Mouse (Mus musculus) midbrain, embryonic 14.5 days (tissue): ENCODE measurements around the gene ccdc198. TPM values are rescaled to one million over a fixed set of nuclear protein-coding genes. Genes with fewer than 3 reads are reported as not detected.

Source experiments
- ATAC-seq: fragments of 200-750 bp; cut with Nextera tagmentation; 2 replicates; pipeline ENCODE4 v1.8.0; 2017; ENCODE audit warnings: moderate number of reproducible peaks, moderate library complexity; ENCODE audit not compliant: low FRiP score, low TSS enrichment
- DNase-seq: peaks from one replicate; pipeline ENCODE4 v3.0.0-alpha.2; 2015
- H3K27ac ChIP-seq: fragments of 300-500 bp; sonication (generic); replicated peaks from 2 replicates; pipeline ENCODE4 v1.5.1; 2014; ENCODE audit warnings: mild to moderate bottlenecking, low read depth, low read length, moderate library complexity
- H3K27me3 ChIP-seq: fragments of 300-500 bp; sonication (generic); 2 replicates; pipeline ENCODE4 v1.6.1; 2014; ENCODE audit warnings: low read length, control low read depth, mixed read lengths; ENCODE audit not compliant: control insufficient read depth, insufficient read depth
- H3K36me3 ChIP-seq: fragments of 300-500 bp; sonication (generic); 2 replicates; pipeline ENCODE4 v1.6.1; 2014; ENCODE audit warnings: low read length, control low read depth; ENCODE audit not compliant: control insufficient read depth, insufficient read depth
- H3K4me1 ChIP-seq: fragments of 300-500 bp; sonication (generic); 2 replicates; pipeline ENCODE4 v1.6.1; 2014; ENCODE audit warnings: mild to moderate bottlenecking, antibody characterized with exemption, low read length, control low read depth; ENCODE audit not compliant: control insufficient read depth, insufficient read depth
- H3K4me2 ChIP-seq: fragments of 300-500 bp; sonication (generic); 2 replicates; pipeline ENCODE4 v1.6.1; 2014; ENCODE audit warnings: mild to moderate bottlenecking, low read length, moderate library complexity
- H3K4me3 ChIP-seq: fragments of 300-500 bp; sonication (generic); replicated peaks from 2 replicates; pipeline ENCODE4 v1.5.1; 2014; ENCODE audit warnings: low read depth, low read length
- H3K9ac ChIP-seq: fragments of 300-500 bp; sonication (generic); replicated peaks from 2 replicates; pipeline ENCODE4 v1.6.1; 2014; ENCODE audit warnings: mild to moderate bottlenecking, low read length, moderate library complexity
- H3K9me3 ChIP-seq: fragments of 300-500 bp; sonication (generic); 2 replicates; pipeline ENCODE4 v1.6.1; 2016; ENCODE audit warnings: low read length, control low read depth, mixed read lengths; ENCODE audit not compliant: control insufficient read depth
- WGBS: fragments of 180-500 bp; shearing (Covaris S2); extraction: QIAGEN DNeasy Blood & Tissue Kit; methylation state at CpG from one replicate; pipeline ENCODE4 v1.1.7; 2014; 5-methylcytosine and 5-hydroxymethylcytosine counted together
- polyA plus RNA-seq: library from polyadenylated mRNA; unstranded; fragments of >200 nt; fragmentation: Nextera tagmentation; extraction: Ambion mirVana; gene quantifications from 2 replicates; pipeline ENCODE4 v1.2.1, GENCODE M21; 2014

The ccdc198 gene
- polyA plus RNA-seq, 1 experiment from 2014 or later = 0.33 TPM

- Histone ChIP-seq H3K4me2 (peak overlapping the region; percentile 82), H3K9ac (peak overlapping the region; percentile 96), H3K9me3 (no peaks in the 10 kb centered on the region), H3K4me1 (peaks cover 24% of the 10 kb centered on the region), H3K36me3 (no peaks in the 10 kb centered on the region), H3K27me3 (no peaks in the 10 kb centered on the region), H3K27ac (peak overlapping the region; percentile 86), H3K4me3 (peak overlapping the region; percentile 98)
- under 1% methylated on average over 41 of the region's 46 CpGs for WGBS
- DNase-seq = peak; percentile 71
- ATAC-seq = peak; percentile 82
These were observed 72.7 kb downstream of the ccdc198 start for GRCm38 (mm10) chr14:49172582-49172988.

DNA sequence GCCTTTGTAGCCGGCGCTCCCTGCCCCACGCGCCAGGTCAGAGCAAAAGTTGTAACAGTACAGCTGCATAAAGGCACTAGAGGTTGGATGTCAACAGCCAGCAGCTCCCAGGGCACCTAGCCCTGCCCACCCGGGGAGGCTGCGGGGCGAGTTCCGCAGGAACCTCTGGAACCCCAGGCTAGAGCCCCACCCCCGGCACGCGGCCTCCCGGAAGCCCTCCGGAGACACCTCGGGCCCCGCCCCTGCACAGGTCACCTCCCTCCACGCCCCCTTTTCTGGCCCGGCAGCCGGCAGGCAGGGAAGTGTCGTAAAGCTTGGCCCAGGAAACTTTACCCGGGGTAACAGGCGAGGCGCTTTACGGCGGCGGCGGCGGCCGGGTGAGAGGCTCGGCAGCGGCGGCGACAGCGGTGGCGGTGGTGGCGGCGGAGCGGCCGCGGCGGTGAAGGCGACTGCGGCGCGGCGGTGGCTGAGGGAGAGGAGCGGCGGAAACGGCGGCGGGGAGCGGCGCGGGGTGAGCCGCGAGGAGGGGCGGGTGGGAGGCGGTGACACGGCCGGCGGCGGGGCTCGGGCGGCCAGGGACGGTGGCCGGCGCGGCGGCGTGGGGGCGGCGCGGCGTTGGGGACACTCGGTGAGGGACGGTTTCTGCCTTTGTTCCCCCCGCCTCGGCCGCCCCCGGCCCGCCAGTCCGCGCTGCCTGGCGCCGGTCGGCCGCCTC, 73.2 kb downstream of the ccdc198 start, which contains the start of gene Naa30:
Gene Naa30 (plus strand): TSS at position 360 of the 715 bp plus-strand sequence.
- no peaks in the 10 kb centered on the region for H3K9me3 ChIP-seq
- peak within 1 kb of the TSS; percentile 82 for H3K4me2 ChIP-seq
- WGBS = under 1% methylated on average over 51 of the region's 86 CpGs
- peak within 1 kb of the TSS; percentile 96 for H3K9ac ChIP-seq
- DNase-seq (peak; percentile 96), ATAC-seq (peak; percentile 93)
- peak within 1 kb of the TSS; percentile 86 for H3K27ac ChIP-seq
- H3K4me3 ChIP-seq = peak within 1 kb of the TSS; percentile 98
- no peaks in the 10 kb centered on the region for H3K27me3 ChIP-seq
- peaks cover 24% of the 10 kb centered on the region for H3K4me1 ChIP-seq
- no peaks in the 10 kb centered on the region for H3K36me3 ChIP-seq

GRCm38 (mm10) chr14:49171286-49171685, 74.0 kb downstream of the ccdc198 start:
- ATAC-seq = peak; percentile 26; the same call in 1 of the 2 replicates
- H3K36me3 ChIP-seq = no peaks in the 10 kb centered on the region
- no peaks in the 10 kb centered on the region for H3K27me3 ChIP-seq
- peaks cover 22% of the 10 kb centered on the region for H3K4me1 ChIP-seq
- peak; percentile 18 for DNase-seq
- no peak overlapping the region for H3K27ac ChIP-seq
- peak overlapping the region; percentile 96; the same call in 1 of the 2 replicates for H3K9ac ChIP-seq
- 28% methylated on average over 8 of the region's 8 CpGs for WGBS
- no peaks in the 10 kb centered on the region for H3K9me3 ChIP-seq
- H3K4me2 ChIP-seq = peak overlapping the region; percentile 82
- H3K4me3 ChIP-seq = peak overlapping the region; percentile 98

Other genes starting within 250 kb of the ccdc198 start
- gene Ap5m1, start 179.4 kb downstream of the ccdc198 start, polyA plus RNA-seq = 22.3 and 27.9 TPM in 2 replicates
- 77.5 and 105 TPM in 2 replicates for gene Exoc5, start 178.8 kb downstream of the ccdc198 start, polyA plus RNA-seq
- gene Naa30, start 73.2 kb downstream of the ccdc198 start, polyA plus RNA-seq = 20.8 and 22.4 TPM in 2 replicates